Mouse (Mus musculus) midbrain, postnatal 0 days (tissue): ENCODE results near the gene Smyd1. TPM values are rescaled to one million over a fixed set of nuclear protein-coding genes. Genes with fewer than 3 reads are reported as not detected.

Experiments used
- ATAC-seq: fragments of 200-750 bp; cut with Nextera tagmentation; 2 replicates; pipeline ENCODE4 v1.8.0; 2017; ENCODE audit warnings: moderate number of reproducible peaks, mild to moderate bottlenecking, moderate TSS enrichment, moderate library complexity; ENCODE audit not compliant: low FRiP score
- DNase-seq: peaks from one replicate; pipeline ENCODE4 v3.0.0-alpha.2; 2015; ENCODE audit warnings: low spot score
- H3K27ac ChIP-seq: fragments of 300-500 bp; sonication (generic); 2 replicates; pipeline ENCODE4 v1.5.1; 2014; ENCODE audit warnings: low read depth, mild to moderate bottlenecking, low read length, mixed read lengths
- H3K27me3 ChIP-seq: fragments of 300-500 bp; sonication (generic); 2 replicates; pipeline ENCODE4 v1.6.1; 2014; ENCODE audit warnings: low read length, control low read depth, mixed read lengths; ENCODE audit not compliant: insufficient read depth
- H3K36me3 ChIP-seq: fragments of 300-500 bp; sonication (generic); 2 replicates; pipeline ENCODE4 v1.6.1; 2014; ENCODE audit warnings: low read length, control low read depth, mixed read lengths; ENCODE audit not compliant: insufficient read depth
- H3K4me1 ChIP-seq: fragments of 300-500 bp; sonication (generic); 2 replicates; pipeline ENCODE4 v1.6.1; 2014; ENCODE audit warnings: mild to moderate bottlenecking, control low read depth, antibody characterized with exemption, low read length, mixed read lengths; ENCODE audit not compliant: insufficient read depth
- H3K4me2 ChIP-seq: fragments of 300-500 bp; sonication (generic); 2 replicates; pipeline ENCODE4 v1.6.1; 2014; ENCODE audit warnings: low read depth, mild to moderate bottlenecking, low read length, mixed read lengths; ENCODE audit not compliant: poor library complexity, severe bottlenecking
- H3K4me3 ChIP-seq: fragments of 300-500 bp; sonication (generic); 2 replicates; pipeline ENCODE4 v1.5.1; 2014; ENCODE audit warnings: low read depth, mild to moderate bottlenecking, low read length, moderate library complexity
- H3K9ac ChIP-seq: fragments of 300-500 bp; sonication (generic); replicated peaks from 2 replicates; pipeline ENCODE4 v1.6.1; 2014; ENCODE audit warnings: mild to moderate bottlenecking, low read length, moderate library complexity, mixed read lengths; ENCODE audit not compliant: poor library complexity, severe bottlenecking
- H3K9me3 ChIP-seq: fragments of 300-500 bp; sonication (generic); 2 replicates; pipeline ENCODE4 v1.6.1; 2016; ENCODE audit warnings: low read length, control low read depth
- CTCF ChIP-seq: IDR thresholded peaks from 2 replicates; pipeline ENCODE4 v1.5.1; 2016; ENCODE audit warnings: antibody characterized with exemption, mild to moderate bottlenecking
- WGBS: fragments of 180-500 bp; shearing (Covaris S2); extraction: QIAGEN DNeasy Blood & Tissue Kit; methylation state at CpG from one replicate; pipeline ENCODE4 v1.1.7; 2014; 5-methylcytosine and 5-hydroxymethylcytosine counted together
- polyA plus RNA-seq: library from polyadenylated mRNA; unstranded; fragments of >200 nt; fragmentation: Nextera tagmentation; extraction: Ambion mirVana; gene quantifications from 2 replicates; pipeline ENCODE4 v1.2.1, GENCODE M21; 2015
- total RNA-seq: library from RNA; depleted of rRNA; stranded (reverse); fragments of >200 nt; gene quantifications from 2 replicates; pipeline ENCODE4 v1.2.3, GENCODE M21; 2014

The Smyd1 gene
- total and polyA plus RNA-seq, 2 experiments from 2014 or later, result 0.30 to 1.3 TPM

GRCm38 (mm10) chr6:71211917-71212316 lies 110.1 kb downstream of the Smyd1 start:
- ATAC-seq (no peak), DNase-seq (no peak)
- Histone ChIP-seq H3K9me3 (no peaks in the 10 kb centered on the region), H3K4me2 (no peak overlapping the region), H3K4me1 (no peaks in the 10 kb centered on the region), H3K36me3 (no peaks in the 10 kb centered on the region), H3K4me3 (no peak overlapping the region), H3K27me3 (no peaks in the 10 kb centered on the region), H3K9ac (no peak overlapping the region), H3K27ac (no peak overlapping the region)
- TF ChIP-seq CTCF, result no peak
- WGBS, result 56% methylated on average over 7 of the region's 7 CpGs

- Histone ChIP-seq H3K9me3 (no peaks in the 10 kb centered on the region), H3K27ac (no peak overlapping the region), H3K4me2 (no peak overlapping the region), H3K36me3 (no peaks in the 10 kb centered on the region), H3K27me3 (no peaks in the 10 kb centered on the region), H3K4me3 (no peak overlapping the region), H3K4me1 (no peaks in the 10 kb centered on the region), H3K9ac (no peak overlapping the region)
- DNase-seq (no peak), ATAC-seq (no peak)
- 89% methylated on average over 2 of the region's 2 CpGs for WGBS
- no peak for TF ChIP-seq CTCF
Measured at GRCm38 (mm10) chr6:71208691-71209090, 113.3 kb downstream of the Smyd1 start.

GRCm38 (mm10) chr6:71204166-71204565 lies 117.9 kb downstream of the Smyd1 start:
- no peak overlapping the region for H3K4me3 ChIP-seq

GRCm38 (mm10) chr6:71203674-71204073 lies 118.4 kb downstream of the Smyd1 start:
- H3K4me2 ChIP-seq, result no peak overlapping the region
- WGBS, result 92% methylated on average over 5 of the region's 5 CpGs
- no peaks in the 10 kb centered on the region for H3K27me3 ChIP-seq
- H3K9me3 ChIP-seq, result no peaks in the 10 kb centered on the region
- no peaks in the 10 kb centered on the region for H3K4me1 ChIP-seq
- DNase-seq (no peak), ATAC-seq (no peak)
- no peak for TF ChIP-seq CTCF
- no peak overlapping the region for H3K4me3 ChIP-seq
- H3K27ac ChIP-seq, result no peak overlapping the region
- no peaks in the 10 kb centered on the region for H3K36me3 ChIP-seq
- H3K9ac ChIP-seq, result no peak overlapping the region

More at GRCm38 (mm10) chr6:71204166-71204565, 117.9 kb downstream of the Smyd1 start:
- Histone ChIP-seq H3K27ac (no peak overlapping the region), H3K9me3 (no peaks in the 10 kb centered on the region), H3K9ac (no peak overlapping the region), H3K4me2 (no peak overlapping the region), H3K4me1 (no peaks in the 10 kb centered on the region), H3K36me3 (no peaks in the 10 kb centered on the region), H3K27me3 (no peaks in the 10 kb centered on the region)
- 93% methylated on average over 8 of the region's 8 CpGs for WGBS
- ATAC-seq, result no peak
- DNase-seq, result no peak
- no peak for TF ChIP-seq CTCF

GRCm38 (mm10) chr6:71201925-71202324 lies 120.1 kb downstream of the Smyd1 start:
- ATAC-seq, result no peak
- no peak for TF ChIP-seq CTCF
- Histone ChIP-seq H3K4me3 (no peak overlapping the region), H3K9ac (no peak overlapping the region), H3K36me3 (no peaks in the 10 kb centered on the region), H3K27me3 (no peaks in the 10 kb centered on the region), H3K9me3 (no peaks in the 10 kb centered on the region), H3K4me2 (no peak overlapping the region), H3K4me1 (no peaks in the 10 kb centered on the region), H3K27ac (no peak overlapping the region)
- 76% methylated on average over 5 of the region's 5 CpGs for WGBS
- DNase-seq, result no peak

- ATAC-seq (no peak), DNase-seq (no peak)
- no peaks in the 10 kb centered on the region for H3K9me3 ChIP-seq
- no peak for TF ChIP-seq CTCF
- no peak within 1 kb of the TSS for H3K27ac ChIP-seq
- no peak within 1 kb of the TSS for H3K4me2 ChIP-seq
- H3K9ac ChIP-seq, result no peak within 1 kb of the TSS
- H3K4me3 ChIP-seq, result no peak within 1 kb of the TSS
- no peaks in the 10 kb centered on the region for H3K4me1 ChIP-seq
- H3K36me3 ChIP-seq, result no peaks in the 10 kb centered on the region
- no peaks in the 10 kb centered on the region for H3K27me3 ChIP-seq
- WGBS, result 88% methylated on average over 4 of the region's 4 CpGs
Measured at GRCm38 (mm10) chr6:71199612-71200011, 122.4 kb downstream of the Smyd1 start, which contains the start of gene Fabp1. Fabp1 (plus strand) TSS chr6:71199827.
